ENCODE assay signal across 20 mouse cellular contexts in genomic region chr11:20644872-20645271, GRCm38 (mm10).
DNase-seq lines count a peak whose midpoint lies in the region; ATAC-seq and TF ChIP-seq lines count a peak whose summit lies in the region.
"Had no signal": no experiment of that assay in that cellular context is flagged by ENCODE, and none has a peak within 500 bp of the region (broad histone marks: within the 10 kb centered on the region; RNA-seq: fewer than 3 reads in every experiment).

No protein-coding gene starts in this region.

- no peak for ATAC-seq in forebrain, embryonic 14.5 days
- ATAC-seq in forebrain, postnatal 0 days, result no peak
- no peak for ATAC-seq in intestine, postnatal 0 days
- ATAC-seq in intestine, embryonic 16.5 days, result no peak
- ATAC-seq in midbrain, embryonic 13.5 days, result no peak
- ATAC-seq in midbrain, postnatal 0 days (ENCODE audit: low FRiP score), result no peak
- ATAC-seq: inflammation-experienced regulatory T-cells, adult 6 months had no signal

- H3K27me3 ChIP-seq in forebrain, embryonic 14.5 days (replicated peaks; ENCODE audit: control insufficient read depth, insufficient read depth, low read length), result no peaks in the 10 kb centered on the region
- no peaks in the 10 kb centered on the region for H3K27me3 ChIP-seq in forebrain, postnatal 0 days (ENCODE audit: insufficient read depth, low read length)
- H3K27me3 ChIP-seq in intestine, postnatal 0 days (replicated peaks; ENCODE audit: control insufficient read depth, insufficient read depth, low read length), result no peaks in the 10 kb centered on the region
- H3K27me3 ChIP-seq in intestine, embryonic 16.5 days (replicated peaks; ENCODE audit: control insufficient read depth, insufficient read depth, low read length), result no peaks in the 10 kb centered on the region
- H3K27me3 ChIP-seq in midbrain, embryonic 13.5 days, result no peaks in the 10 kb centered on the region
- H3K27me3 ChIP-seq in midbrain, postnatal 0 days (ENCODE audit: insufficient read depth, low read length), result no peaks in the 10 kb centered on the region
- H3K27me3 ChIP-seq: embryonic facial prominence, embryonic 15.5 days; limb, embryonic 12.5 days; liver, embryonic 13.5 days; lung, embryonic 15.5 days; megakaryocyte, embryonic 14.5 days had no signal

- H3K4me3 ChIP-seq in forebrain, embryonic 14.5 days (ENCODE audit: low read depth, low read length), result no peak overlapping the region
- no peak overlapping the region for H3K4me3 ChIP-seq in forebrain, postnatal 0 days (ENCODE audit: low read depth, low read length)
- H3K4me3 ChIP-seq in intestine, postnatal 0 days (ENCODE audit: low read depth, low read length), result no peak overlapping the region
- no peak overlapping the region for H3K4me3 ChIP-seq in intestine, embryonic 16.5 days (ENCODE audit: low read length)
- no peak overlapping the region for H3K4me3 ChIP-seq in midbrain, embryonic 13.5 days (replicated peaks)
- H3K4me3 ChIP-seq in midbrain, postnatal 0 days (ENCODE audit: low read depth, low read length), result no peak overlapping the region
- H3K4me3 ChIP-seq: embryonic facial prominence, embryonic 15.5 days; heart, adult 2 months; left cerebral cortex, adult 2 months; limb, embryonic 12.5 days; liver, embryonic 13.5 days; lung, embryonic 15.5 days; megakaryocyte, embryonic 14.5 days had no signal

- TF ChIP-seq CTCF in forebrain, postnatal 0 days (IDR thresholded peaks at IDR 0.05; ENCODE audit: low read depth), result no peak
- TF ChIP-seq CTCF in intestine, postnatal 0 days (IDR thresholded peaks at IDR 0.05; ENCODE audit: low read depth), result no peak
- no peak for TF ChIP-seq CTCF in midbrain, postnatal 0 days (IDR thresholded peaks at IDR 0.05)

- peaks cover 10% of the 10 kb centered on the region; the same call in 1 of the 2 replicates for H3K36me3 ChIP-seq in forebrain, embryonic 14.5 days (ENCODE audit: control insufficient read depth, insufficient read depth, low read length)
- H3K36me3 ChIP-seq in forebrain, postnatal 0 days (ENCODE audit: insufficient read depth), result no peaks in the 10 kb centered on the region
- H3K36me3 ChIP-seq in intestine, postnatal 0 days (ENCODE audit: control insufficient read depth, insufficient read depth), result peaks cover 21% of the 10 kb centered on the region; the same call in 1 of the 2 replicates
- peaks cover 8% of the 10 kb centered on the region for H3K36me3 ChIP-seq in intestine, embryonic 16.5 days (ENCODE audit: control insufficient read depth, insufficient read depth, low read length)
- peaks cover 6% of the 10 kb centered on the region; the same call in 1 of the 2 replicates for H3K36me3 ChIP-seq in midbrain, embryonic 13.5 days
- H3K36me3 ChIP-seq in midbrain, postnatal 0 days (ENCODE audit: insufficient read depth, low read length), result peaks cover 3% of the 10 kb centered on the region; the same call in 1 of the 2 replicates

- no peak overlapping the region for H3K4me2 ChIP-seq in forebrain, embryonic 14.5 days (ENCODE audit: low read length)
- no peak overlapping the region for H3K4me2 ChIP-seq in forebrain, postnatal 0 days (ENCODE audit: low read depth)
- H3K4me2 ChIP-seq in intestine, postnatal 0 days (replicated peaks; ENCODE audit: low read depth), result no peak overlapping the region
- H3K4me2 ChIP-seq in intestine, embryonic 16.5 days (ENCODE audit: low read depth, low read length), result no peak overlapping the region
- H3K4me2 ChIP-seq in midbrain, embryonic 13.5 days (replicated peaks), result no peak overlapping the region
- H3K4me2 ChIP-seq in midbrain, postnatal 0 days (ENCODE audit: low read depth, low read length, poor library complexity, severe bottlenecking), result no peak overlapping the region
- H3K4me2 ChIP-seq: embryonic facial prominence, embryonic 15.5 days; limb, embryonic 12.5 days; liver, embryonic 13.5 days; lung, embryonic 15.5 days had no signal

- no peaks in the 10 kb centered on the region for H3K9me3 ChIP-seq in forebrain, embryonic 14.5 days (replicated peaks; ENCODE audit: control insufficient read depth, low read length)
- no peaks in the 10 kb centered on the region for H3K9me3 ChIP-seq in forebrain, postnatal 0 days (ENCODE audit: low read length)
- H3K9me3 ChIP-seq in intestine, postnatal 0 days (ENCODE audit: control insufficient read depth), result no peaks in the 10 kb centered on the region
- H3K9me3 ChIP-seq in intestine, embryonic 16.5 days (ENCODE audit: control insufficient read depth, low read length), result no peaks in the 10 kb centered on the region
- H3K9me3 ChIP-seq in midbrain, embryonic 13.5 days, result no peaks in the 10 kb centered on the region
- no peaks in the 10 kb centered on the region for H3K9me3 ChIP-seq in midbrain, postnatal 0 days (ENCODE audit: low read length)
- H3K9me3 ChIP-seq: embryonic facial prominence, embryonic 15.5 days; liver, embryonic 13.5 days; lung, embryonic 15.5 days; megakaryocyte, embryonic 14.5 days had no signal

- H3K4me1 ChIP-seq in forebrain, embryonic 14.5 days (ENCODE audit: control insufficient read depth, insufficient read depth, low read length), result peaks cover 40% of the 10 kb centered on the region
- H3K4me1 ChIP-seq in forebrain, postnatal 0 days (ENCODE audit: insufficient read depth), result peaks cover 15% of the 10 kb centered on the region; the same call in 1 of the 2 replicates
- peaks cover 13% of the 10 kb centered on the region for H3K4me1 ChIP-seq in intestine, postnatal 0 days (replicated peaks; ENCODE audit: control insufficient read depth, insufficient read depth, low read length)
- peaks cover 40% of the 10 kb centered on the region for H3K4me1 ChIP-seq in intestine, embryonic 16.5 days (ENCODE audit: control insufficient read depth, insufficient read depth, low read length)
- H3K4me1 ChIP-seq in midbrain, embryonic 13.5 days (replicated peaks), result peaks cover 79% of the 10 kb centered on the region
- peaks cover 13% of the 10 kb centered on the region for H3K4me1 ChIP-seq in midbrain, postnatal 0 days (ENCODE audit: insufficient read depth, low read length)

- no peak overlapping the region for H3K27ac ChIP-seq in forebrain, embryonic 14.5 days (ENCODE audit: low read depth, low read length)
- H3K27ac ChIP-seq in forebrain, postnatal 0 days (ENCODE audit: low read depth, low read length), result no peak overlapping the region
- peak overlapping the region; percentile 41; the same call in 1 of the 2 replicates for H3K27ac ChIP-seq in intestine, postnatal 0 days (ENCODE audit: low read depth, low read length)
- no peak overlapping the region for H3K27ac ChIP-seq in intestine, embryonic 16.5 days (ENCODE audit: low read length)
- H3K27ac ChIP-seq in midbrain, embryonic 13.5 days, result no peak overlapping the region
- H3K27ac ChIP-seq in midbrain, postnatal 0 days (ENCODE audit: low read depth, low read length), result no peak overlapping the region
- H3K27ac ChIP-seq: embryonic facial prominence, embryonic 15.5 days; heart, adult 2 months; left cerebral cortex, adult 2 months; limb, embryonic 12.5 days; liver, embryonic 13.5 days had no signal

- 32% methylated on average over 6 of the region's 6 CpGs for WGBS in forebrain, embryonic 14.5 days
- 32% methylated on average over 6 of the region's 6 CpGs for WGBS in forebrain, postnatal 0 days
- 64% methylated on average over 6 of the region's 6 CpGs for WGBS in intestine, postnatal 0 days
- 60% methylated on average over 6 of the region's 6 CpGs for WGBS in intestine, embryonic 16.5 days
- 38% methylated on average over 6 of the region's 6 CpGs for WGBS in midbrain, embryonic 13.5 days
- WGBS in midbrain, postnatal 0 days, result 41% methylated on average over 6 of the region's 6 CpGs

- 0 out of 2 replicates have a peak overlapping the region, but pooled peaks have one; percentile 9 for H3K9ac ChIP-seq in forebrain, embryonic 14.5 days (ENCODE audit: low read length)
- no peak overlapping the region for H3K9ac ChIP-seq in forebrain, postnatal 0 days
- no peak overlapping the region; the same call in 1 of the 2 replicates for H3K9ac ChIP-seq in intestine, postnatal 0 days (ENCODE audit: low read depth, low read length)
- no peak overlapping the region for H3K9ac ChIP-seq in intestine, embryonic 16.5 days (ENCODE audit: low read depth, low read length)
- H3K9ac ChIP-seq in midbrain, embryonic 13.5 days (replicated peaks), result 0 out of 2 replicates have a peak overlapping the region, but pooled peaks have one; percentile 7
- no peak overlapping the region for H3K9ac ChIP-seq in midbrain, postnatal 0 days (replicated peaks; ENCODE audit: low read length, poor library complexity, severe bottlenecking)
- H3K9ac ChIP-seq: embryonic facial prominence, embryonic 15.5 days; limb, embryonic 12.5 days; liver, embryonic 13.5 days; lung, embryonic 15.5 days had no signal

- no peak for DNase-seq in forebrain, embryonic 14.5 days (ENCODE audit: low spot score)
- no peak for DNase-seq in forebrain, postnatal 0 days
- DNase-seq in midbrain, postnatal 0 days (ENCODE audit: low spot score), result no peak
- DNase-seq in right cerebral cortex, postnatal 14 days, result no peak
- DNase-seq: cerebellum, adult 9-10 months; gastrocnemius, postnatal 10 days; heart, adult 2 months; heart, postnatal 4 days; kidney, postnatal 14 days; liver, embryonic 13.5 days; right cerebral cortex, postnatal 4 days had no signal

Comparison
In these comparisons a context has a peak if more than half of its experiments do, and no peak if none do; other contexts are left out.
1. H3K9ac ChIP-seq: peak in forebrain, embryonic 14.5 days (single experiment) and midbrain, embryonic 13.5 days (single experiment); none in forebrain, postnatal 0 days (single experiment), intestine, postnatal 0 days (single experiment), intestine, embryonic 16.5 days (single experiment) and midbrain, postnatal 0 days (single experiment).